Comparison of ENCODE assay signal across 15 mouse cellular contexts in genomic region chr2:94396325-94396724, GRCm38 (mm10). TPM values are rescaled to one million over a fixed set of nuclear protein-coding genes. Genes with fewer than 3 reads are reported as not detected.
DNase-seq lines count a peak whose midpoint lies in the region.
"Had no signal": no experiment of that assay in that cellular context is flagged by ENCODE, and none has a peak within 500 bp of the region (broad histone marks: within the 10 kb centered on the region; RNA-seq: fewer than 3 reads in every experiment).

No protein-coding gene starts in this region.

- DNase-seq in heart, adult 11 months, result peak; percentile 57
- no peak for DNase-seq in heart, adult 8-10 months (ENCODE audit: low spot score)
- peak; percentile 16 for DNase-seq in induced T-regulatory cell, adult 2 months (ENCODE audit: low read depth)
- DNase-seq in layer of hippocampus, adult 18-20 months (ENCODE audit: low spot score in 2 of 2), result no peak
- no peak for DNase-seq in frontal cortex, postnatal 25 days (ENCODE audit: low spot score in 2 of 2)
- DNase-seq: adrenal gland, adult 8-10 months; adrenal gland, postnatal 14 days; adrenal gland, postnatal 36 days; B cell, adult 2 months; cerebellum, adult 11-12 months; cerebellum, adult 2 months; cerebellum, adult 9-10 months; cerebellum, postnatal 10 days; cerebellum, postnatal 25 days; forebrain, postnatal 0 days had no signal

RNA-seq across cellular contexts. Expression of gene Ttc17, which starts 10.2 kb away (rescaled TPM):
- 10 to 100 TPM; 30.0 to 38.2 (median 35.3) TPM for total RNA-seq in heart, adult 8-10 months (2022)
- 10 to 100 TPM; 35.6 to 43.3 TPM for total RNA-seq in layer of hippocampus, adult 18-20 months (2021)

RNA-seq across cellular contexts. Expression of gene Api5, which starts 41.6 kb away (rescaled TPM):
- total RNA-seq in heart, adult 8-10 months (2022), result 10 to 100 TPM; 26.9 to 29.9 (median 28.6) TPM
- total RNA-seq in layer of hippocampus, adult 18-20 months (2021), result 10 to 100 TPM; 64.3 to 67.6 TPM

Comparison
In these comparisons a context has a peak if more than half of its experiments do, and no peak if none do; other contexts are left out.
1. DNase-seq: peak in heart, adult 11 months (single experiment) and induced T-regulatory cell, adult 2 months (single experiment); none in heart, adult 8-10 months (single experiment), layer of hippocampus, adult 18-20 months (0 of 2) and frontal cortex, postnatal 25 days (0 of 2).